Mouse (Mus musculus): Measurements from ENCODE around the gene Nfatc2ip. TPM values are rescaled to one million over a fixed set of nuclear protein-coding genes. Genes with fewer than 3 reads are reported as not detected.
"Not testable (repeated sequence)": the region's sequence is repeated elsewhere in the genome, so short reads cannot be mapped to it uniquely, and the experiment has no call there.

Nfatc2ip gene
- total RNA-seq, 2 experiments from 2014 or later, result 3.3 to 3.4 TPM

DNA sequence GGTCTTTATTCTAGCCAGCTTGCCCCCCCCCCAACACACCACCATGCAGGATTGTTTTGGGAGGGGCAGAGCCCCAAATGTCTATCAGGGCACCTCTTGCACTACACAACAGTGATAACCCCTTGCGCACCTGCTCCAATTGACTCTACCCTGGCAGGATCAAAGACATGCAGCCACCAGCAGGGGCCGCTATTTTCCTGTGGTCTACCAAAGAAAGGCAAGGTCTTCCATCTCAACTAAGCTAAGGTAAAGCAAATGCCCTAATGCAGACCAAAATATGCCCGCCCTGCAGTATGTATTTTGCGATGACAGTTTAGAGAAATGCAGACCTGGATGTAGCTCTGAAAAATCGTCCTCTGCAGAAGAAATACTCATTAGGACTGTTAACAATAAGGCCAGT, 3.0 kb upstream of the Nfatc2ip start:
- peak; percentile 85 for DNase-seq
- Histone ChIP-seq H3K4me3 (no peak overlapping the region), H3K27ac (no peak overlapping the region)
- intact Hi-C loops (cut with DNase I), result loop anchor here (1.0 to 5.0 kb wide), 3 partner anchors 27 to 128 kb away; no protein-coding TSS in a partner anchor
- TF ChIP-seq CTCF (IDR thresholded peaks at IDR 0.05), result peak; percentile 93

- no peak for DNase-seq
- H3K27ac ChIP-seq, result no peak overlapping the region
- intact Hi-C loops (cut with DNase I), result loop anchor here (2.0 to 5.0 kb wide), 2 partner anchors 29 to 84 kb away; no protein-coding TSS in a partner anchor
- no peak for TF ChIP-seq CTCF (IDR thresholded peaks at IDR 0.05)
- no peak overlapping the region for H3K4me3 ChIP-seq
Observed at GRCm38 (mm10) chr7:126397822-126398221, 1.3 kb upstream of the Nfatc2ip start.

DNA sequence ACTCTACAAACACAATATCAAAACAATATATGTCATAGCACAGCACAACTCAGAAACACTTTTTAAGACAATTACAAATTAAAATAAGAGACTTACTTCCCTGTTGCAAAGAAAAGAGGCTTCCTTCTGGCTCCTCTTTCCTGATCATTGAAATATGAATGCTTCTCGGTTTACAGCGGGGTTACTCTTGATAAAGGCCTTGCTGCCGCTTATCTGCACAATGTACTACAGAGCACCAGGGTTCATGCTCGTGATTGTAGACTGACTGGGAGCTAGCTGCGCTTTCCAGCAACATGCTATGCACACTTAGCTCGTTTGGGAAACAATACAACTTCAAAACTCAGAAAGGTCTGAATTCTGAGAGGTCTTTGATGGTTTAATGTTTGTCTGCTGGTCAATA, 684 bp upstream of the Nfatc2ip start:
- no peak for DNase-seq
- Histone ChIP-seq H3K27ac (peak overlapping the region; percentile 64), H3K4me3 (peak overlapping the region; percentile 21)
- no peak for TF ChIP-seq CTCF (IDR thresholded peaks at IDR 0.05)
- intact Hi-C loops (cut with DNase I), result loop anchor here (5.0 kb wide), 1 partner anchor 85 kb away; no protein-coding TSS in a partner anchor

- intact Hi-C loops (cut with DNase I); H3K27ac ChIP-seq; H3K4me3 ChIP-seq; DNase-seq: not testable (repeated sequence)
Observed at GRCm38 (mm10) chr7:126392086-126392884, 4.3 kb downstream of the Nfatc2ip start.

DNA sequence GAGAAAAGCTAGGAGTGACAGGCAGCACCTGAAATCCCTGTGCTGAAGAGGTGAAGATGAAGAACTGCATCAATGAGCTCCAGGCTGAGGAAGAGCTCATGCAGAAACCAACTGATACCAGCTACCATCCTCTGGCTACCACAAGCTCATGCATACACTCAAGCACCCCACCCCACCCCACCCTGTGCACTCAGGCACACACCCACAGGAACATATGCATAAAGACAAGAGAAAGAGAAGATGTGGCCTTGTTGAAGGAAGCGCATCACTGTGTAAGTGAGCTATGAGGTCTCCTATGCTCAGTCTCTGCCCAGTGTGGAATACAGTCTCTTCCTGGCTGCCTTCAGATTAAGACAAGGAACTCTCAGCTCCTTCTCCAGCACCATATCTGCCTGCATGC, 8.4 kb downstream of the Nfatc2ip start:
- H3K4me3 ChIP-seq, result no peak overlapping the region
- no peak for TF ChIP-seq CTCF (IDR thresholded peaks at IDR 0.05)
- DNase-seq, result no peak
- no peak overlapping the region for H3K27ac ChIP-seq
- intact Hi-C loops (cut with DNase I), result no loop called here

- intact Hi-C loops (cut with DNase I), result no loop called here
- no peak for DNase-seq
- no peak for TF ChIP-seq CTCF (IDR thresholded peaks at IDR 0.05)
Observed at GRCm38 (mm10) chr7:126383565-126383964, 13.0 kb downstream of the Nfatc2ip start.

GRCm38 (mm10) chr7:126377278-126378158, 19.0 kb downstream of the Nfatc2ip start, which contains the start of gene Spns1:
Gene Spns1, minus strand, starts transcription at chr7:126377450.
- peak; percentile 96 for DNase-seq
- intact Hi-C loops (cut with DNase I), result loop anchor here (1.0 kb wide), 2 partner anchors 54 to 105 kb away; partner anchors contain the start of gene Sbk1
- TF ChIP-seq CTCF (IDR thresholded peaks at IDR 0.05), result peak; percentile 88
- peak within 1 kb of the TSS; percentile 88 for H3K27ac ChIP-seq
- H3K4me3 ChIP-seq, result peak within 1 kb of the TSS; percentile 100

More at GRCm38 (mm10) chr7:126383565-126383964, 13.0 kb downstream of the Nfatc2ip start:
- H3K27ac ChIP-seq, result no peak overlapping the region
- H3K4me3 ChIP-seq, result no peak overlapping the region

- TF ChIP-seq CTCF (IDR thresholded peaks at IDR 0.05), result no peak
Observed at GRCm38 (mm10) chr7:126376903-126377277, 19.6 kb downstream of the Nfatc2ip start.

GRCm38 (mm10) chr7:126375012-126375411, 21.5 kb downstream of the Nfatc2ip start:
- no peak for TF ChIP-seq CTCF (IDR thresholded peaks at IDR 0.05)
- intact Hi-C loops (cut with DNase I), result no loop called here
- H3K4me3 ChIP-seq, result no peak overlapping the region
- H3K27ac ChIP-seq, result no peak overlapping the region
- DNase-seq, result no peak

More at GRCm38 (mm10) chr7:126376903-126377277, 19.6 kb downstream of the Nfatc2ip start:
- H3K27ac ChIP-seq, result peak overlapping the region; percentile 88
- DNase-seq, result peak; percentile 41
- peak overlapping the region; percentile 100 for H3K4me3 ChIP-seq
- intact Hi-C loops (cut with DNase I), result loop anchor here (1.0 kb wide), 2 partner anchors 54 to 105 kb away; partner anchors contain the start of gene Sbk1

GRCm38 (mm10) chr7:126374526-126374925, 22.0 kb downstream of the Nfatc2ip start:
- no peak for TF ChIP-seq CTCF (IDR thresholded peaks at IDR 0.05)
- intact Hi-C loops (cut with DNase I), result no loop called here
- no peak overlapping the region for H3K4me3 ChIP-seq
- no peak for DNase-seq
- no peak overlapping the region for H3K27ac ChIP-seq

GRCm38 (mm10) chr7:126373007-126373406, 23.5 kb downstream of the Nfatc2ip start:
- no peak for DNase-seq
- H3K27ac ChIP-seq, result no peak overlapping the region
- no peak for TF ChIP-seq CTCF (IDR thresholded peaks at IDR 0.05)
- intact Hi-C loops (cut with DNase I), result no loop called here
- H3K4me3 ChIP-seq, result no peak overlapping the region

- H3K27ac ChIP-seq, result no peak within 1 kb of the TSS
- intact Hi-C loops (cut with DNase I), result no loop called here
- no peak within 1 kb of the TSS for H3K4me3 ChIP-seq
- TF ChIP-seq CTCF (IDR thresholded peaks at IDR 0.05), result no peak
- DNase-seq, result no peak
Observed at GRCm38 (mm10) chr7:126369393-126369792, 27.1 kb downstream of the Nfatc2ip start, which contains the start of gene Lat. Gene Lat, minus strand, starts transcription at chr7:126369570.

All from gastrocnemius, adult 2 months (tissue).